Mouse (Mus musculus) heart, embryonic 14.5 days (tissue): Measurements from ENCODE around the gene Olfr1243. TPM values are rescaled to one million over a fixed set of nuclear protein-coding genes. Genes with fewer than 3 reads are reported as not detected.
"Not testable (repeated sequence)": the region's sequence is repeated elsewhere in the genome, so short reads cannot be mapped to it uniquely, and the experiment has no call there.

Experiments used
- ATAC-seq: fragments of 200-750 bp; cut with Nextera tagmentation; 2 replicates; pipeline ENCODE4 v1.8.0; 2017; ENCODE audit warnings: low read depth, moderate TSS enrichment; ENCODE audit not compliant: insufficient number of reproducible peaks, insufficient read depth, low FRiP score
- H3K27ac ChIP-seq, 2 experiments: fragments of 200-500 bp in 1 of 2; fragments of 300-500 bp in 1 of 2; sonication (generic) in 1 of 2; replicated peaks in 1 of 2; 2 replicates each; pipeline ENCODE4 v1.5.1; 2012 to 2014; ENCODE audit warnings: low read depth in 2 of 2, low read length in 2 of 2, control low read depth in 1 of 2, mild to moderate bottlenecking in 1 of 2, mixed read lengths in 1 of 2; ENCODE audit not compliant: control insufficient read depth in 1 of 2, insufficient read depth in 1 of 2
- H3K27me3 ChIP-seq: fragments of 300-500 bp; sonication (generic); 2 replicates; pipeline ENCODE4 v1.6.1; 2014; ENCODE audit warnings: mild to moderate bottlenecking, low read length, control low read depth; ENCODE audit not compliant: control insufficient read depth, insufficient read depth
- H3K36me3 ChIP-seq: fragments of 300-500 bp; sonication (generic); 2 replicates; pipeline ENCODE4 v1.6.1; 2014; ENCODE audit warnings: mild to moderate bottlenecking, control low read depth, low read length, mixed read lengths; ENCODE audit not compliant: control insufficient read depth, insufficient read depth
- H3K4me1 ChIP-seq, 2 experiments: fragments of 200-500 bp in 1 of 2; fragments of 300-500 bp in 1 of 2; sonication (generic) in 1 of 2; 2 replicates each; pipeline ENCODE4 v1.6.1; 2012 to 2014; ENCODE audit warnings: low read length in 2 of 2, control low read depth in 1 of 2, mixed read lengths in 1 of 2; ENCODE audit not compliant: control insufficient read depth in 2 of 2, insufficient read depth in 2 of 2
- H3K4me2 ChIP-seq: fragments of 300-500 bp; sonication (generic); 2 replicates; pipeline ENCODE4 v1.6.1; 2014; ENCODE audit warnings: mild to moderate bottlenecking, low read length
- H3K4me3 ChIP-seq, 2 experiments: fragments of 200-500 bp in 1 of 2; fragments of 300-500 bp in 1 of 2; sonication (generic) in 1 of 2; 2 replicates each; pipeline ENCODE4 v1.5.1; 2012 to 2014; ENCODE audit warnings: low read length in 2 of 2, mild to moderate bottlenecking in 2 of 2, control low read depth in 1 of 2, low read depth in 1 of 2, moderate library complexity in 1 of 2; ENCODE audit not compliant: control insufficient read depth in 1 of 2, insufficient read depth in 1 of 2
- H3K9ac ChIP-seq: fragments of 300-500 bp; sonication (generic); 2 replicates; pipeline ENCODE4 v1.6.1; 2014; ENCODE audit warnings: mild to moderate bottlenecking, low read length
- H3K9me3 ChIP-seq: fragments of 300-500 bp; sonication (generic); 2 replicates; pipeline ENCODE4 v1.6.1; 2016; ENCODE audit warnings: low read length, control low read depth; ENCODE audit not compliant: control insufficient read depth
- WGBS: fragments of 180-500 bp; shearing (Covaris S2); extraction: QIAGEN DNeasy Blood & Tissue Kit; methylation state at CpG from one replicate; pipeline ENCODE4 v1.1.7; 2014; 5-methylcytosine and 5-hydroxymethylcytosine counted together
- polyA plus RNA-seq: library from polyadenylated mRNA; unstranded; fragments of >200 nt; fragmentation: Nextera tagmentation; extraction: Ambion mirVana; gene quantifications from 2 replicates; pipeline ENCODE4 v1.2.1, GENCODE M21; 2014

The Olfr1243 gene
- polyA plus RNA-seq, result not detected in 2 replicates

GRCm38 (mm10) chr2:89531387-89531786 is at the start of gene Olfr1243:
TSS of gene Olfr1243 (minus strand) at chr2:89531487.
- Histone ChIP-seq H3K36me3 (no peaks in the 10 kb centered on the region), H3K4me1 (no peaks in the 10 kb centered on the region), H3K9me3 (no peaks in the 10 kb centered on the region), H3K4me3 (no peak within 1 kb of the TSS), H3K4me2 (no peak within 1 kb of the TSS), H3K27me3 (no peaks in the 10 kb centered on the region), H3K9ac (no peak within 1 kb of the TSS), H3K27ac (no peak within 1 kb of the TSS)
- 71% methylated on average over 1 of the region's 1 CpGs for WGBS
- no peak for ATAC-seq

- H3K4me2 ChIP-seq, result no peak within 1 kb of the TSS
- H3K36me3 ChIP-seq, result no peaks in the 10 kb centered on the region
- no peak within 1 kb of the TSS for H3K9ac ChIP-seq
- H3K4me3 ChIP-seq, result no peak within 1 kb of the TSS
- 75% methylated on average over 1 of the region's 1 CpGs for WGBS
- no peak for ATAC-seq
- H3K27ac ChIP-seq, result no peak within 1 kb of the TSS
- H3K9me3 ChIP-seq, result peaks cover 5% of the 10 kb centered on the region; the same call in 1 of the 2 replicates
- H3K27me3 ChIP-seq, result no peaks in the 10 kb centered on the region
- H3K4me1 ChIP-seq, result no peaks in the 10 kb centered on the region
Observed at GRCm38 (mm10) chr2:89578347-89578746, 47.1 kb upstream of the Olfr1243 start, which contains the start of gene Olfr1245. TSS of gene Olfr1245 (minus strand) at chr2:89578447.

- H3K4me1 ChIP-seq, H3K27ac ChIP-seq, H3K27me3 ChIP-seq, ATAC-seq, H3K36me3 ChIP-seq, H3K4me3 ChIP-seq, H3K9ac ChIP-seq, H3K4me2 ChIP-seq, H3K9me3 ChIP-seq: not testable (repeated sequence)
- WGBS, result 53% methylated on average over 2 of the region's 2 CpGs
Observed at GRCm38 (mm10) chr2:89562706-89563105, 31.4 kb upstream of the Olfr1243 start.

GRCm38 (mm10) chr2:89544516-89544915 is 13.2 kb upstream of the Olfr1243 start:
- WGBS, result 40% methylated on average over 2 of the region's 2 CpGs
- no peaks in the 10 kb centered on the region for H3K27me3 ChIP-seq
- no peak for ATAC-seq
- no peak overlapping the region for H3K4me3 ChIP-seq
- no peak overlapping the region for H3K9ac ChIP-seq
- no peaks in the 10 kb centered on the region for H3K9me3 ChIP-seq
- H3K36me3 ChIP-seq, result no peaks in the 10 kb centered on the region
- H3K4me2 ChIP-seq, result no peak overlapping the region
- no peaks in the 10 kb centered on the region for H3K4me1 ChIP-seq
- H3K27ac ChIP-seq, result no peak overlapping the region

- no peaks in the 10 kb centered on the region for H3K9me3 ChIP-seq
- no peak overlapping the region for H3K4me2 ChIP-seq
- no peaks in the 10 kb centered on the region for H3K36me3 ChIP-seq
- H3K4me1 ChIP-seq, result no peaks in the 10 kb centered on the region
- no peak for ATAC-seq
- no peak overlapping the region for H3K4me3 ChIP-seq
- H3K9ac ChIP-seq, result no peak overlapping the region
- no peaks in the 10 kb centered on the region for H3K27me3 ChIP-seq
- H3K27ac ChIP-seq, result no peak overlapping the region
- WGBS, result 59% methylated on average over 1 of the region's 1 CpGs
Observed at GRCm38 (mm10) chr2:89539923-89540322, 8.6 kb upstream of the Olfr1243 start.

GRCm38 (mm10) chr2:89498235-89498634 is 33.1 kb downstream of the Olfr1243 start, which contains the start of gene Olfr1242:
TSS of gene Olfr1242 (minus strand) at chr2:89498335.
- H3K4me1 ChIP-seq, result no peaks in the 10 kb centered on the region
- no peak within 1 kb of the TSS for H3K27ac ChIP-seq
- H3K27me3 ChIP-seq, result no peaks in the 10 kb centered on the region
- no peak within 1 kb of the TSS for H3K4me3 ChIP-seq
- WGBS, result 58% methylated on average over 1 of the region's 1 CpGs
- no peak within 1 kb of the TSS for H3K4me2 ChIP-seq
- ATAC-seq, result no peak
- H3K36me3 ChIP-seq, result no peaks in the 10 kb centered on the region
- no peaks in the 10 kb centered on the region for H3K9me3 ChIP-seq
- no peak within 1 kb of the TSS for H3K9ac ChIP-seq

- H3K9ac ChIP-seq, result no peak within 1 kb of the TSS
- ATAC-seq, result no peak
- H3K27me3 ChIP-seq, result no peaks in the 10 kb centered on the region
- no peak within 1 kb of the TSS for H3K27ac ChIP-seq
- no peak within 1 kb of the TSS for H3K4me3 ChIP-seq
- no peaks in the 10 kb centered on the region for H3K9me3 ChIP-seq
- no peaks in the 10 kb centered on the region for H3K36me3 ChIP-seq
- H3K4me1 ChIP-seq, result no peaks in the 10 kb centered on the region
- no peak within 1 kb of the TSS for H3K4me2 ChIP-seq
Observed at GRCm38 (mm10) chr2:89487026-89487425, 44.3 kb downstream of the Olfr1243 start, which contains the start of gene Olfr1241. TSS of gene Olfr1241 (minus strand) at chr2:89487126.
